Mouse (Mus musculus) kidney, postnatal 0 days (tissue): ENCODE measurements around the gene Zfp146. TPM values are rescaled to one million over a fixed set of nuclear protein-coding genes. Genes with fewer than 3 reads are reported as not detected.

Experiments used
- ATAC-seq: fragments of 200-750 bp; cut with Nextera tagmentation; replicated peaks from 2 replicates; pipeline ENCODE4 v1.8.0; 2017; ENCODE audit warnings: low read depth, moderate number of reproducible peaks, moderate TSS enrichment, moderate library complexity; ENCODE audit not compliant: low FRiP score
- DNase-seq: peaks from one replicate; pipeline ENCODE4 v3.0.0-alpha.2; 2016; ENCODE audit warnings: low spot score
- H3K27ac ChIP-seq: fragments of 300-500 bp; sonication (generic); 2 replicates; pipeline ENCODE4 v1.5.1; 2014; ENCODE audit warnings: mild to moderate bottlenecking
- H3K27me3 ChIP-seq: fragments of 300-500 bp; sonication (generic); 2 replicates; pipeline ENCODE4 v1.6.1; 2014; ENCODE audit warnings: low read length, mixed read lengths; ENCODE audit not compliant: insufficient read depth
- H3K36me3 ChIP-seq: fragments of 300-500 bp; sonication (generic); 2 replicates; pipeline ENCODE4 v1.6.1; 2014; ENCODE audit warnings: low read length, mixed read lengths; ENCODE audit not compliant: insufficient read depth
- H3K4me1 ChIP-seq: fragments of 300-500 bp; sonication (generic); replicated peaks from 2 replicates; pipeline ENCODE4 v1.6.1; 2014; ENCODE audit warnings: antibody characterized with exemption, low read length, mixed read lengths; ENCODE audit not compliant: insufficient read depth
- H3K4me2 ChIP-seq: fragments of 300-500 bp; sonication (generic); 2 replicates; pipeline ENCODE4 v1.6.1; 2014; ENCODE audit warnings: mild to moderate bottlenecking, low read length, moderate library complexity, mixed read lengths
- H3K4me3 ChIP-seq: fragments of 300-500 bp; sonication (generic); replicated peaks from 2 replicates; pipeline ENCODE4 v1.5.1; 2014; ENCODE audit warnings: low read depth, low read length
- H3K9ac ChIP-seq: fragments of 300-500 bp; sonication (generic); 2 replicates; pipeline ENCODE4 v1.6.1; 2014; ENCODE audit warnings: low read depth, low read length
- H3K9me3 ChIP-seq: fragments of 300-500 bp; sonication (generic); replicated peaks from 2 replicates; pipeline ENCODE4 v1.6.1; 2016; ENCODE audit warnings: low read length, inconsistent platforms, mixed read lengths
- CTCF ChIP-seq: IDR thresholded peaks from 2 replicates; pipeline ENCODE4 v1.5.1; 2016; ENCODE audit warnings: antibody characterized with exemption, low read depth, mild to moderate bottlenecking, moderate library complexity
- WGBS: fragments of 180-500 bp; shearing (Covaris S2); extraction: QIAGEN DNeasy Blood & Tissue Kit; methylation state at CpG from one replicate; pipeline ENCODE4 v1.1.7; 2014; 5-methylcytosine and 5-hydroxymethylcytosine counted together
- polyA plus RNA-seq: library from polyadenylated mRNA; unstranded; fragments of >200 nt; fragmentation: Nextera tagmentation; extraction: Ambion mirVana; gene quantifications from 2 replicates; pipeline ENCODE4 v1.2.1, GENCODE M21; 2015

Gene Zfp146
- polyA plus RNA-seq, 1 experiment from 2014 or later = 10.6 TPM

GRCm38 (mm10) chr7:30170283-30170951, 867 bp upstream of the Zfp146 start:
- H3K4me1 ChIP-seq = no peaks in the 10 kb centered on the region
- H3K27ac ChIP-seq = peak overlapping the region; percentile 84
- TF ChIP-seq CTCF = no peak
- peak; percentile 34 for ATAC-seq
- 14% methylated on average over 11 of the region's 11 CpGs for WGBS
- no peaks in the 10 kb centered on the region for H3K27me3 ChIP-seq
- H3K9me3 ChIP-seq = no peaks in the 10 kb centered on the region
- H3K36me3 ChIP-seq = 0 out of 2 replicates have a peak, but pooled peaks cover 3% of the 10 kb centered on the region
- peak overlapping the region; percentile 63 for H3K9ac ChIP-seq
- peak overlapping the region; percentile 65 for H3K4me2 ChIP-seq
- peak overlapping the region; percentile 46 for H3K4me3 ChIP-seq
- no peak for DNase-seq

- no peaks in the 10 kb centered on the region for H3K9me3 ChIP-seq
- peak overlapping the region; percentile 67 for H3K9ac ChIP-seq
- no peak for TF ChIP-seq CTCF
- 0 out of 2 replicates have a peak, but pooled peaks cover 3% of the 10 kb centered on the region for H3K36me3 ChIP-seq
- peak; percentile 33 for ATAC-seq
- 3% methylated on average over 21 of the region's 21 CpGs for WGBS
- peak; percentile 74 for DNase-seq
- peak overlapping the region; percentile 46 for H3K4me3 ChIP-seq
- H3K4me2 ChIP-seq = peak overlapping the region; percentile 65
- H3K4me1 ChIP-seq = no peaks in the 10 kb centered on the region
- H3K27me3 ChIP-seq = no peaks in the 10 kb centered on the region
- peak overlapping the region; percentile 81 for H3K27ac ChIP-seq
Measured at GRCm38 (mm10) chr7:30168914-30169582, 502 bp downstream of the Zfp146 start.

GRCm38 (mm10) chr7:30164745-30165144, 4.8 kb downstream of the Zfp146 start:
- H3K36me3 ChIP-seq = peaks cover 43% of the 10 kb centered on the region
- no peak overlapping the region for H3K4me2 ChIP-seq
- 95% methylated on average over 2 of the region's 2 CpGs for WGBS
- no peak for ATAC-seq
- H3K9me3 ChIP-seq = peaks cover 22% of the 10 kb centered on the region
- no peak for DNase-seq
- H3K9ac ChIP-seq = no peak overlapping the region
- TF ChIP-seq CTCF = no peak
- H3K4me1 ChIP-seq = no peaks in the 10 kb centered on the region
- no peak overlapping the region for H3K27ac ChIP-seq
- no peak overlapping the region for H3K4me3 ChIP-seq
- H3K27me3 ChIP-seq = no peaks in the 10 kb centered on the region

- peaks cover 59% of the 10 kb centered on the region for H3K36me3 ChIP-seq
- no peak for DNase-seq
Measured at GRCm38 (mm10) chr7:30163113-30163512, 6.4 kb downstream of the Zfp146 start.

GRCm38 (mm10) chr7:30155507-30155906, 14.0 kb downstream of the Zfp146 start:
- TF ChIP-seq CTCF = no peak
- DNase-seq = no peak
- H3K4me3 ChIP-seq = no peak overlapping the region
- WGBS = 97% methylated on average over 3 of the region's 3 CpGs
- peaks cover 44% of the 10 kb centered on the region for H3K36me3 ChIP-seq
- no peak for ATAC-seq
- no peak overlapping the region for H3K9ac ChIP-seq
- H3K9me3 ChIP-seq = peaks cover 57% of the 10 kb centered on the region
- H3K4me2 ChIP-seq = no peak overlapping the region
- H3K27me3 ChIP-seq = no peaks in the 10 kb centered on the region
- no peak overlapping the region for H3K27ac ChIP-seq
- no peaks in the 10 kb centered on the region for H3K4me1 ChIP-seq

More at GRCm38 (mm10) chr7:30163113-30163512, 6.4 kb downstream of the Zfp146 start:
- TF ChIP-seq CTCF = no peak
- Histone ChIP-seq H3K27me3 (no peaks in the 10 kb centered on the region), H3K9me3 (peaks cover 35% of the 10 kb centered on the region), H3K27ac (no peak overlapping the region), H3K9ac (no peak overlapping the region), H3K4me3 (no peak overlapping the region), H3K4me2 (no peak overlapping the region), H3K4me1 (no peaks in the 10 kb centered on the region)
- no peak for ATAC-seq
- 98% methylated on average over 5 of the region's 5 CpGs for WGBS

DNA sequence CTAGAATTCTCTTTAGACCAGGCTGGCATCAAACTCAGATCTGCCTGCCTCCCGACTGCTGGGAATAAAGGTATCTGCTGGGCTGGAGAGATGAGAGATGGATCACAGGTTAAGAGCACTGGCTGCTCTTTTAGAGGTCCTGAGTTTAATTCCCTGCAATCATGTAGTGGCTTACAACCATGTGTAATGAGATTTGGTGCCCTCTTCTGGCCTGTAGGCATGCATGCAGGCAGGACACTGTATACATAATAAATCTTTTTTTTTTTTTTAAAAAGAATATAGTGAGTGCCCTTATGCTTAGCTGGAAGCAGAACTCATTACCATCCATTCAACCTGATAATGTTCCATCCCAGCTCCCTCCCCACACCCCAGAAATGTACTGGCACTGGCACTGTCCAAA, 15.5 kb downstream of the Zfp146 start:
- H3K9ac ChIP-seq = no peak overlapping the region
- H3K9me3 ChIP-seq = peaks cover 46% of the 10 kb centered on the region
- H3K4me3 ChIP-seq = no peak overlapping the region
- ATAC-seq (no peak), DNase-seq (no peak)
- no peaks in the 10 kb centered on the region for H3K27me3 ChIP-seq
- 0 out of 2 replicates have a peak, but pooled peaks have one; percentile 13 for TF ChIP-seq CTCF
- H3K4me2 ChIP-seq = no peak overlapping the region
- whole genome bisulfite sequencing = 91% methylated on average over 1 of the region's 1 CpGs
- H3K36me3 ChIP-seq = peaks cover 32% of the 10 kb centered on the region
- no peak overlapping the region for H3K27ac ChIP-seq
- no peaks in the 10 kb centered on the region for H3K4me1 ChIP-seq
